Mouse (Mus musculus): ENCODE results near the gene Fbxl15.

DNA sequence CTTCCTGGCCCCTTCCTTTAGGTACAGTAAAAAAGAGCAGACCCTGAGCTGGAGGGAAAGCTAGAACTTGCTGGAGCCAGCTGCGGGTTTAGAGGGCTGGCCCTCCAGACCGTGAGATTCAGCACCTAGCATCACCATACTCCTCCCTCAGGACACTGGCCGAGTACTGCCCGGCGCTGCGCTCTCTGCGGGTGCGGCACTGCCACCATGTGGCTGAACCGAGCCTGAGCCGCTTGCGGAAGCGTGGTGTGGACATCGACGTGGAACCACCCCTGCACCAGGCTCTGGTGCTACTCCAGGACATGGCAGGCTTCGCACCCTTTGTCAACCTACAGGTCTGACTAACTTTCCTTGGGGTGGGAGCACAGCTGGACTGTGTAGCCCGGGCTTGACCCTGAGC, 2.0 kb downstream of the Fbxl15 start:
- TF ChIP-seq POLR2A (IDR thresholded peaks at IDR 0.05; ENCODE audit: extremely low read depth, insufficient read depth, low read length) (no peak), CTCF (IDR thresholded peaks at IDR 0.05; ENCODE audit: low read depth, low read length) (peak; percentile 95)

All from liver, adult 2 months (tissue).